Mouse (Mus musculus): ENCODE measurements around the gene Ina. TPM values are rescaled to one million over a fixed set of nuclear protein-coding genes. Genes with fewer than 3 reads are reported as not detected.

The Ina gene
- polyA plus RNA-seq, 1 experiment from 2014 or later: 8.4 TPM

GRCm38 (mm10) chr19:47003742-47004511, 10.6 kb upstream of the Ina start:
- Histone ChIP-seq H3K27ac (no peak overlapping the region), H3K4me2 (no peak overlapping the region), H3K9ac (no peak overlapping the region), H3K27me3 (0 out of 2 replicates have a peak, but pooled peaks cover 4% of the 10 kb centered on the region), H3K36me3 (no peaks in the 10 kb centered on the region), H3K4me3 (no peak overlapping the region), H3K4me1 (no peaks in the 10 kb centered on the region), H3K9me3 (no peaks in the 10 kb centered on the region)
- no peak for ATAC-seq (ENCODE audit: insufficient number of reproducible peaks, insufficient read depth, low FRiP score, low TSS enrichment, low read depth)
- 68% methylated on average over 6 of the region's 6 CpGs for WGBS

- Histone ChIP-seq H3K27me3 (peaks cover 10% of the 10 kb centered on the region), H3K36me3 (no peaks in the 10 kb centered on the region), H3K9ac (no peak overlapping the region), H3K27ac (no peak overlapping the region), H3K9me3 (no peaks in the 10 kb centered on the region), H3K4me2 (no peak overlapping the region), H3K4me1 (no peaks in the 10 kb centered on the region), H3K4me3 (no peak overlapping the region)
- no peak for ATAC-seq (ENCODE audit: insufficient number of reproducible peaks, insufficient read depth, low FRiP score, low TSS enrichment, low read depth)
- 61% methylated on average over 5 of the region's 5 CpGs for WGBS
These were observed 8.6 kb upstream of the Ina start for GRCm38 (mm10) chr19:47005873-47006272.

GRCm38 (mm10) chr19:47006321-47006720, 8.2 kb upstream of the Ina start:
- Histone ChIP-seq H3K27ac (no peak overlapping the region), H3K4me2 (no peak overlapping the region), H3K27me3 (peaks cover 15% of the 10 kb centered on the region), H3K9me3 (no peaks in the 10 kb centered on the region), H3K9ac (no peak overlapping the region), H3K4me3 (no peak overlapping the region), H3K36me3 (no peaks in the 10 kb centered on the region), H3K4me1 (no peaks in the 10 kb centered on the region)
- no peak for ATAC-seq (ENCODE audit: insufficient number of reproducible peaks, insufficient read depth, low FRiP score, low TSS enrichment, low read depth)
- 0% methylated on average over 4 of the region's 4 CpGs for WGBS

GRCm38 (mm10) chr19:47009420-47009819, 5.1 kb upstream of the Ina start:
- Histone ChIP-seq H3K27me3 (peaks cover 46% of the 10 kb centered on the region), H3K36me3 (no peaks in the 10 kb centered on the region), H3K9ac (no peak overlapping the region), H3K4me2 (no peak overlapping the region), H3K4me3 (no peak overlapping the region), H3K27ac (no peak overlapping the region), H3K4me1 (peaks cover 5% of the 10 kb centered on the region), H3K9me3 (no peaks in the 10 kb centered on the region)
- 87% methylated on average over 7 of the region's 7 CpGs for WGBS
- no peak for ATAC-seq (ENCODE audit: insufficient number of reproducible peaks, insufficient read depth, low FRiP score, low TSS enrichment, low read depth)

GRCm38 (mm10) chr19:47009943-47010342, 4.6 kb upstream of the Ina start:
- 85% methylated on average over 5 of the region's 5 CpGs for WGBS
- Histone ChIP-seq H3K9ac (no peak overlapping the region), H3K9me3 (no peaks in the 10 kb centered on the region), H3K4me2 (no peak overlapping the region), H3K4me3 (no peak overlapping the region), H3K36me3 (no peaks in the 10 kb centered on the region), H3K27ac (no peak overlapping the region), H3K4me1 (peaks cover 9% of the 10 kb centered on the region), H3K27me3 (peaks cover 51% of the 10 kb centered on the region)
- no peak for ATAC-seq (ENCODE audit: insufficient number of reproducible peaks, insufficient read depth, low FRiP score, low TSS enrichment, low read depth)

GRCm38 (mm10) chr19:47012521-47013130, 1.9 kb upstream of the Ina start:
- no peak for ATAC-seq (ENCODE audit: insufficient number of reproducible peaks, insufficient read depth, low FRiP score, low TSS enrichment, low read depth)
- Histone ChIP-seq H3K4me2 (no peak overlapping the region), H3K27ac (no peak overlapping the region), H3K4me1 (peaks cover 19% of the 10 kb centered on the region), H3K27me3 (peaks cover 73% of the 10 kb centered on the region), H3K4me3 (no peak overlapping the region), H3K9ac (no peak overlapping the region), H3K36me3 (no peaks in the 10 kb centered on the region), H3K9me3 (no peaks in the 10 kb centered on the region)
- 90% methylated on average over 15 of the region's 15 CpGs for WGBS

GRCm38 (mm10) chr19:47013340-47014158, 949 bp upstream of the Ina start:
- peak overlapping the region; percentile 96 for H3K4me2 ChIP-seq
- 9% methylated on average over 20 of the region's 20 CpGs for WGBS

GRCm38 (mm10) chr19:47014159-47014446, 395 bp upstream of the Ina start:
- no peak overlapping the region for H3K27ac ChIP-seq
- H3K9ac ChIP-seq: 0 out of 2 replicates have a peak overlapping the region, but pooled peaks have one; percentile 57
- H3K27me3 ChIP-seq: peaks cover 83% of the 10 kb centered on the region
- no peaks in the 10 kb centered on the region for H3K9me3 ChIP-seq
- peak overlapping the region; percentile 96 for H3K4me2 ChIP-seq
- H3K36me3 ChIP-seq: no peaks in the 10 kb centered on the region
- H3K4me3 ChIP-seq: peak overlapping the region; percentile 56
- H3K4me1 ChIP-seq: peaks cover 19% of the 10 kb centered on the region
- ATAC-seq (ENCODE audit: insufficient number of reproducible peaks, insufficient read depth, low FRiP score, low TSS enrichment, low read depth): no peak
- WGBS: 2% methylated on average over 11 of the region's 11 CpGs

More at GRCm38 (mm10) chr19:47013340-47014158, 949 bp upstream of the Ina start:
- no peak overlapping the region for H3K9ac ChIP-seq
- peaks cover 79% of the 10 kb centered on the region for H3K27me3 ChIP-seq
- H3K4me3 ChIP-seq: peak overlapping the region; percentile 56
- no peaks in the 10 kb centered on the region for H3K9me3 ChIP-seq
- ATAC-seq (ENCODE audit: insufficient number of reproducible peaks, insufficient read depth, low FRiP score, low TSS enrichment, low read depth): no peak
- H3K27ac ChIP-seq: no peak overlapping the region
- peaks cover 19% of the 10 kb centered on the region for H3K4me1 ChIP-seq
- no peaks in the 10 kb centered on the region for H3K36me3 ChIP-seq

- Histone ChIP-seq H3K9ac (no peak overlapping the region), H3K36me3 (no peaks in the 10 kb centered on the region), H3K27ac (no peak overlapping the region), H3K27me3 (peaks cover 82% of the 10 kb centered on the region), H3K4me2 (peak overlapping the region; percentile 96), H3K4me1 (peaks cover 19% of the 10 kb centered on the region), H3K9me3 (no peaks in the 10 kb centered on the region), H3K4me3 (peak overlapping the region; percentile 56)
- no peak for ATAC-seq (ENCODE audit: insufficient number of reproducible peaks, insufficient read depth, low FRiP score, low TSS enrichment, low read depth)
- WGBS: under 1% methylated on average over 37 of the region's 37 CpGs
These were observed 898 bp downstream of the Ina start for GRCm38 (mm10) chr19:47015396-47015795.

GRCm38 (mm10) chr19:47015965-47016364, 1.5 kb downstream of the Ina start:
- peak overlapping the region; percentile 56 for H3K4me3 ChIP-seq
- no peak for ATAC-seq (ENCODE audit: insufficient number of reproducible peaks, insufficient read depth, low FRiP score, low TSS enrichment, low read depth)
- 1% methylated on average over 9 of the region's 9 CpGs for WGBS
- H3K27ac ChIP-seq: no peak overlapping the region
- H3K36me3 ChIP-seq: no peaks in the 10 kb centered on the region
- peaks cover 80% of the 10 kb centered on the region for H3K27me3 ChIP-seq
- H3K4me2 ChIP-seq: peak overlapping the region; percentile 96
- no peak overlapping the region for H3K9ac ChIP-seq
- no peaks in the 10 kb centered on the region for H3K9me3 ChIP-seq
- peaks cover 19% of the 10 kb centered on the region for H3K4me1 ChIP-seq

GRCm38 (mm10) chr19:47016487-47016886, 2.0 kb downstream of the Ina start:
- under 1% methylated on average over 15 of the region's 15 CpGs for WGBS
- Histone ChIP-seq H3K36me3 (no peaks in the 10 kb centered on the region), H3K27ac (no peak overlapping the region), H3K4me3 (no peak overlapping the region), H3K9ac (no peak overlapping the region), H3K27me3 (peaks cover 75% of the 10 kb centered on the region), H3K4me1 (peaks cover 19% of the 10 kb centered on the region), H3K4me2 (no peak overlapping the region), H3K9me3 (no peaks in the 10 kb centered on the region)
- no peak for ATAC-seq (ENCODE audit: insufficient number of reproducible peaks, insufficient read depth, low FRiP score, low TSS enrichment, low read depth)

All from embryonic facial prominence, embryonic 13.5 days (tissue).